Mouse (Mus musculus) heart, postnatal 0 days (tissue): ENCODE data around the gene Tubb2a. TPM values are rescaled to one million over a fixed set of nuclear protein-coding genes. Genes with fewer than 3 reads are reported as not detected.

Source experiments
- ATAC-seq: fragments of 200-750 bp; cut with Nextera tagmentation; 2 replicates; pipeline ENCODE4 v1.8.0; 2017; ENCODE audit warnings: low read depth, moderate number of reproducible peaks, moderate library complexity; ENCODE audit not compliant: insufficient read depth
- DNase-seq: peaks from one replicate; pipeline ENCODE4 v3.0.0-alpha.2; 2016; ENCODE audit warnings: low spot score
- H3K27ac ChIP-seq: fragments of 300-500 bp; sonication (generic); 2 replicates; pipeline ENCODE4 v1.5.1; 2014; ENCODE audit warnings: low read depth, mild to moderate bottlenecking
- H3K27me3 ChIP-seq: fragments of 300-500 bp; sonication (generic); 2 replicates; pipeline ENCODE4 v1.6.1; 2014; ENCODE audit warnings: low read length, mixed read lengths; ENCODE audit not compliant: control insufficient read depth, insufficient read depth
- H3K36me3 ChIP-seq: fragments of 300-500 bp; sonication (generic); replicated peaks from 2 replicates; pipeline ENCODE4 v1.6.1; 2014; ENCODE audit warnings: low read length, mixed read lengths; ENCODE audit not compliant: control insufficient read depth, insufficient read depth
- H3K4me1 ChIP-seq: fragments of 300-500 bp; sonication (generic); 2 replicates; pipeline ENCODE4 v1.6.1; 2014; ENCODE audit warnings: antibody characterized with exemption; ENCODE audit not compliant: control insufficient read depth, insufficient read depth
- H3K4me2 ChIP-seq: fragments of 300-500 bp; sonication (generic); 2 replicates; pipeline ENCODE4 v1.6.1; 2014; ENCODE audit warnings: low read depth, mild to moderate bottlenecking, low read length, moderate library complexity
- H3K4me3 ChIP-seq: fragments of 300-500 bp; sonication (generic); 2 replicates; pipeline ENCODE4 v1.5.1; 2014; ENCODE audit warnings: low read depth, low read length
- H3K9ac ChIP-seq: fragments of 300-500 bp; sonication (generic); replicated peaks from 2 replicates; pipeline ENCODE4 v1.6.1; 2014; ENCODE audit warnings: low read depth, low read length, mixed read lengths
- H3K9me3 ChIP-seq: fragments of 300-500 bp; sonication (generic); replicated peaks from 2 replicates; pipeline ENCODE4 v1.6.1; 2016; ENCODE audit warnings: low read length; ENCODE audit not compliant: control insufficient read depth
- CTCF ChIP-seq: IDR thresholded peaks from 2 replicates; pipeline ENCODE4 v1.5.1; 2016; ENCODE audit warnings: antibody characterized with exemption, control low read depth, low read depth
- EP300 ChIP-seq: IDR thresholded peaks from 2 replicates; pipeline ENCODE4 v1.6.1; 2016; ENCODE audit warnings: antibody characterized with exemption, low read depth
- WGBS: fragments of 180-500 bp; shearing (Covaris S2); extraction: QIAGEN DNeasy Blood & Tissue Kit; methylation state at CpG from one replicate; pipeline ENCODE4 v1.1.7; 2014; 5-methylcytosine and 5-hydroxymethylcytosine counted together
- polyA plus RNA-seq: library from polyadenylated mRNA; unstranded; fragments of >200 nt; fragmentation: Nextera tagmentation; extraction: Ambion mirVana; gene quantifications from 2 replicates; pipeline ENCODE4 v1.2.1, GENCODE M21; 2015
- total RNA-seq: library from RNA; depleted of rRNA; stranded (reverse); fragments of >200 nt; gene quantifications from 2 replicates; pipeline ENCODE4 v1.2.3, GENCODE M21; 2014; ENCODE audit warnings: low replicate concordance

Gene Tubb2a
- total and polyA plus RNA-seq, 2 experiments from 2014 or later, result 105 to 291 TPM

DNA sequence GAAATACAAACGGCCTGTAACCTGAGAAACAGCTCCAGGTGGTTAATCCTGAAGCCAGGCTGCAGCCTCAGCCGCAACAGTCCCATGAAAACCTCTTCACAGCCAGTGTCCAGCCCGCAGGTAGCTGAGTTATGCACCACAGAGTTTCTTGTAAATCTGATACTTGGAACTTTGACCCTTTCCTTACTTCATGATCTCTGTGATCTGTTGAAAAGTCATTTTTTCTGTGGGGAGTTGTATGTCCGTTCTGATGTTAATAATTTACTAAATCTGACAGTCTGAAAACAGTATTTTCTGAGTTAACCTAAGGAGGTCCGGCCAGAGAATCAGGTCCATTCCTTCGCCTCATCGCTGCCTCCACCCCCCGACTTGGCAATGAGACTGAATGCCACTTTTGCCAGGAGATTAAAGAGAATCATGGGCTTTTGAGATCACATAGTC lies 38.9 kb downstream of the Tubb2a start:
- 61% methylated on average over 8 of the region's 8 CpGs for WGBS
- H3K9me3 ChIP-seq, result no peaks in the 10 kb centered on the region
- H3K4me3 ChIP-seq, result no peak overlapping the region
- peaks cover 8% of the 10 kb centered on the region; the same call in 1 of the 2 replicates for H3K36me3 ChIP-seq
- peak overlapping the region; percentile 81 for H3K4me2 ChIP-seq
- no peak overlapping the region for H3K9ac ChIP-seq
- TF ChIP-seq CTCF (no peak), EP300 (no peak)
- no peak for DNase-seq
- peaks cover 8% of the 10 kb centered on the region; the same call in 1 of the 2 replicates for H3K4me1 ChIP-seq
- no peak overlapping the region for H3K27ac ChIP-seq
- H3K27me3 ChIP-seq, result no peaks in the 10 kb centered on the region
- ATAC-seq, result no peak

DNA sequence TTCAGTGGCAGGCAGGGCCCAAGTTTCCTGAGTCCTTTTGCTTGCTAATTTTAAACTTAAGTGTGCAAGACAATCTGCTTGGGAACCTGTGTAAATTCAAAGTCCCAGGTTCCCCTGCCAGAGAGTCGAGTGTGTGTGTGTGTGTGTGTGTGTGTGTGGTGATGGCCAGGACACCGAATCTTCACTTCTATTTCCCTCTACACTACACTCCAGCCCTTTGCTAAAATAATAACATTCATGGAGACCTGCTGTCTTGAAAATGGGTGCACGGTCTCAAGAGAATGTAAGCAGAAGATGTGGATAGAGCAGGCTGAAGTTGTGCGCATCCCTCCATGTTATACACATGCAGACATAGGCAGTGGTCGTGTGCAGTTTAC lies 39.8 kb downstream of the Tubb2a start:
- Histone ChIP-seq H3K27me3 (no peaks in the 10 kb centered on the region), H3K9ac (peak overlapping the region; percentile 91), H3K4me1 (peaks cover 8% of the 10 kb centered on the region; the same call in 1 of the 2 replicates), H3K9me3 (no peaks in the 10 kb centered on the region), H3K27ac (peak overlapping the region; percentile 84), H3K36me3 (peaks cover 16% of the 10 kb centered on the region), H3K4me3 (peak overlapping the region; percentile 87), H3K4me2 (peak overlapping the region; percentile 81)
- WGBS, result 29% methylated on average over 5 of the region's 5 CpGs
- DNase-seq, result no peak
- TF ChIP-seq CTCF (no peak), EP300 (no peak)
- ATAC-seq, result peak; percentile 12; the same call in 1 of the 2 replicates

DNA sequence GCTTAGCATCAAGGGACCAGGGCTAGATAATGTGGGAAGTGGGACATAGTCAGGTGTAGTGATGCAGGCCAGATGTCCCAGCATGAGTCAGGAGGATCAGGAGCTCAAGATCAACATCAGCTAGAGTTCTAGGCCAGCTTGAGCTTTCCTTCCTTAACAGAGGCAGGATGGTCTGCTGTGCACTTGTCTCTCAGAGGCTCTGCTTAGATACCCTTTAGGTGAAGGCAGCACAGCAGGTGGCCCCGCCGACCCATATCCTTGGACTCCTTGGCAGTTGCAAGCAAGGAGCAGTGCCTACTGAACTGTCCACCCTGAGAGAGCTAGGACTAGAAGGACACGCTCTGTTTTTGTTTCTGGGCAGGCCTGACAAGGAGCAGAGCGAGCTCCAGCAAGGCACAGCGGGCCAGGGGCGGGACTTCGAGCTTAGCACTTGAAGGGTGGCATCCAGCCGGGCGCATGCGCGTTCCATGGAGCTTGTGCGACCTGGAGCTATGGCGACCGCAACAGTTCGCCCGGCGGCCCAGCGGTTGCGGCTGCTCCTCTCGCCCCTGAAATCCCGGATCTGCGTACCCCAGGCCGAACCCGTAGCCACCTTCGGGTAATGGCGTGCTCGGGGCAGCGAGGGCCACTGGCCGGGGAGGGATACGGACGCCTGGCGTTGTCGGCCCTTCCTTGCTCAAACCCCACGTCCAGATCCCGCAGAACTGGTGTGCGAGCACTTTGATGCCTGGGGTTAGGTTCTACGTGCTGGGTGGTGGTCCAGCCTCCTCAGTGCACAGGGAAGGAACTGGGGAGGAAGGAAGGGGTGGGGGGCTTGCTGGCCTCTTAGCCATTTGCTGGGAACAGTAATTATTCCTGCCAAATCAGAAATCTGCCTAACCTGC lies 40.4 kb downstream of the Tubb2a start, which contains the start of gene Bphl:
Gene Bphl, plus strand, starts transcription at position 426 of the 884 bp plus-strand sequence.
- peaks cover 8% of the 10 kb centered on the region; the same call in 1 of the 2 replicates for H3K4me1 ChIP-seq
- peak; percentile 95 for ATAC-seq
- TF ChIP-seq EP300 (no peak), CTCF (no peak)
- no peaks in the 10 kb centered on the region for H3K9me3 ChIP-seq
- peak; percentile 90 for DNase-seq
- H3K4me3 ChIP-seq, result peak within 1 kb of the TSS; percentile 87
- H3K36me3 ChIP-seq, result peaks cover 22% of the 10 kb centered on the region
- peak within 1 kb of the TSS; percentile 81 for H3K4me2 ChIP-seq
- H3K27me3 ChIP-seq, result no peaks in the 10 kb centered on the region
- H3K9ac ChIP-seq, result peak within 1 kb of the TSS; percentile 91
- H3K27ac ChIP-seq, result peak within 1 kb of the TSS; percentile 84
- WGBS, result under 1% methylated on average over 36 of the region's 37 CpGs

DNA sequence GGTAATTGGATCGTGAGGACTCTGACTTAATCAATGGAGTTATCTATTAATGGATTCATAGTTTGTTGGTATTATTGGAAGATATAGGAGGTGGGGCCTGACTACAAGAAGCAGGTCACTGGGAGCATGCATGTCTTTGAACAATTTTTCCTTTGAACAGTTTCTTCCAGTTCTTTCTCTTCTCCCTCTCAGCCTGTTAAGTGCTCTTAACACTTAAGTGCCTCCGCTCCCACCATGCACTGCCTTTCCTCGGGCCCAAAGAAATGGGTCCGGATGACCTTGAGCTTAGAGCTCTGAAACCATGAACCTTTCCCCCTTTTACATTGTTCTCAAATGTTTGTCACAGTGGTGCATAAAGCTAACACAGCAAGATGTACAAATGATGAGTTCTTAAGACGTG lies 41.1 kb downstream of the Tubb2a start:
- peaks cover 26% of the 10 kb centered on the region for H3K36me3 ChIP-seq
- H3K27ac ChIP-seq, result peak overlapping the region; percentile 84; the same call in 1 of the 2 replicates
- no peak overlapping the region for H3K4me2 ChIP-seq
- H3K4me1 ChIP-seq, result peaks cover 8% of the 10 kb centered on the region; the same call in 1 of the 2 replicates
- no peak for ATAC-seq
- DNase-seq, result no peak
- H3K4me3 ChIP-seq, result no peak overlapping the region
- WGBS, result 65% methylated on average over 5 of the region's 5 CpGs
- H3K9me3 ChIP-seq, result no peaks in the 10 kb centered on the region
- TF ChIP-seq CTCF (no peak), EP300 (no peak)
- H3K27me3 ChIP-seq, result no peaks in the 10 kb centered on the region
- H3K9ac ChIP-seq, result no peak overlapping the region

DNA sequence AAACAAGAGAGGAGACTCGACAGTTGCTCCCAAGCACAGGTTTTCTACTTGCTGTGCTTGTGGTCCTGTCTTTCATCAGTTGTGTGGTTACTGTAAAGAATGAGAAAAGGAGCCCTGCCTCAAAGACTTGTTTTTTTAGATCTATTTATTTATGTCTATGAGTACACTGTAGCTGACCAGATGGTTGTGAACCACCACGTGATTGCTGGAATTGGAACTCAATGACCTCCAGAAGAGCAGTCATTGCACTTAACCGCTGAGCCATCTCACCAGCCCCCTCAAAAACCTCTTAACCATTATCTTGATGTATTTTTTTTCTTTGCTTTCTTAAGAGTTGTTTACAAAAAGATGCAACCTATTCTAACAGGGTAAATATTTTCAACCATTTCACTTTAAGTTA lies 42.4 kb downstream of the Tubb2a start:
- WGBS, result 77% methylated on average over 3 of the region's 3 CpGs
- no peak overlapping the region for H3K4me2 ChIP-seq
- H3K4me1 ChIP-seq, result peaks cover 8% of the 10 kb centered on the region; the same call in 1 of the 2 replicates

More for the DNA sequence above, 42.4 kb downstream of the Tubb2a start:
- Histone ChIP-seq H3K27me3 (no peaks in the 10 kb centered on the region), H3K4me3 (no peak overlapping the region), H3K36me3 (peaks cover 33% of the 10 kb centered on the region), H3K9ac (no peak overlapping the region), H3K9me3 (no peaks in the 10 kb centered on the region), H3K27ac (no peak overlapping the region)
- ATAC-seq (no peak), DNase-seq (no peak)
- TF ChIP-seq EP300 (no peak), CTCF (no peak)
